Mouse (Mus musculus) G1E (cell line): ENCODE results near the gene Naa20.

Experiments used
- CTCF ChIP-seq: IDR thresholded peaks from 2 replicates; pipeline ENCODE4 v1.5.1; 2012; ENCODE audit warnings: low read depth, low read length, inconsistent platforms, mixed read lengths
- GATA1 ChIP-seq: IDR thresholded peaks from 2 replicates; pipeline ENCODE4 v1.6.1; 2012; ENCODE audit warnings: borderline replicate concordance, low read length, inconsistent platforms, mixed read lengths
- GATA2 ChIP-seq: IDR thresholded peaks from 2 replicates; pipeline ENCODE4 v1.6.1; 2012; ENCODE audit warnings: low read depth, low read length, inconsistent platforms, borderline replicate concordance
- POLR2AphosphoS5 ChIP-seq: IDR thresholded peaks from 2 replicates; pipeline ENCODE4 v1.6.1; 2012; ENCODE audit warnings: low read depth, low read length, inconsistent platforms; ENCODE audit not compliant: insufficient replicate concordance
- TAL1 ChIP-seq: conservative IDR thresholded peaks from 2 replicates; pipeline ENCODE4 v1.6.1; 2012; ENCODE audit warnings: low read depth, low read length, inconsistent platforms, mixed read lengths

DNA sequence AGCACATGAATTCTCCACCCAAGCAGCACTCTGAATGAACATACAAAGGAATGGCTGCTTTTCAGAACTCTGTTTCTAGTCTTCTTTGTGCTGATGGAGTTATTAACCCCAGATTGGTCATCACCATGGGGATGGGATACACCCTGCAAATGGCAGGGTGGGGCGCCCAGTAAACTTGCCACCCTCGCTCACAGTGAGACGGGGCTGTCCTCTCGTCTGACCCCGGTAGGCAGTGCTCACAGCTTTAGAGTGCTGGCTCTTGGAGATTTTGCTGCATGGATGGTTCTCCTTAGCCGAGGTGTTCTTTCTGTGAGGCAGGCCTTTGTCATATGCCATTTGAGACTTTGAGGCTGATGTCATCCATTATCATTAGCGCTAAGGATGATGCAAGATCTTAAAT lies 56.7 kb downstream of the Naa20 start:
- TF ChIP-seq CTCF (no peak), TAL1 (no peak), GATA1 (no peak), POLR2AphosphoS5 (no peak), GATA2 (no peak)
